Mouse (Mus musculus): ENCODE measurements around the gene Pcbp3. TPM values are rescaled to one million over a fixed set of nuclear protein-coding genes. Genes with fewer than 3 reads are reported as not detected.

Pcbp3 gene
- polyA plus RNA-seq, 1 experiment, result 250 TPM

- no peak for DNase-seq (ENCODE audit: extremely low spot score in 1 of 2, low spot score in 1 of 2)
These were observed 224.9 kb downstream of the Pcbp3 start for GRCm38 (mm10) chr10:76736764-76737163.

GRCm38 (mm10) chr10:76734979-76735378 is 226.7 kb downstream of the Pcbp3 start:
- DNase-seq (ENCODE audit: extremely low spot score in 1 of 2, low spot score in 1 of 2), result peak; percentile 50 to 95

- no peak for DNase-seq (ENCODE audit: extremely low spot score in 1 of 2, low spot score in 1 of 2)
These were observed 228.0 kb downstream of the Pcbp3 start for GRCm38 (mm10) chr10:76733677-76734068.

- peak in 1 of 2 experiments; percentile 86 for DNase-seq (ENCODE audit: extremely low spot score in 1 of 2, low spot score in 1 of 2)
These were observed 228.6 kb downstream of the Pcbp3 start for GRCm38 (mm10) chr10:76732881-76733676.

GRCm38 (mm10) chr10:76732391-76732790 is 229.3 kb downstream of the Pcbp3 start:
- DNase-seq (ENCODE audit: extremely low spot score in 1 of 2, low spot score in 1 of 2), result no peak

GRCm38 (mm10) chr10:76731621-76732239 is 230.0 kb downstream of the Pcbp3 start:
- DNase-seq (ENCODE audit: extremely low spot score in 1 of 2, low spot score in 1 of 2), result no peak

- DNase-seq (ENCODE audit: extremely low spot score in 1 of 2, low spot score in 1 of 2), result peak; percentile 53 to 83
These were observed 231.8 kb downstream of the Pcbp3 start for GRCm38 (mm10) chr10:76729631-76730620.

GRCm38 (mm10) chr10:76728369-76728768 is 233.3 kb downstream of the Pcbp3 start:
- peak in 1 of 2 experiments; percentile 81 for DNase-seq (ENCODE audit: extremely low spot score in 1 of 2, low spot score in 1 of 2)

GRCm38 (mm10) chr10:76727301-76727700 is 234.4 kb downstream of the Pcbp3 start:
- DNase-seq (ENCODE audit: extremely low spot score in 1 of 2, low spot score in 1 of 2), result no peak

GRCm38 (mm10) chr10:76726866-76727265 is 234.8 kb downstream of the Pcbp3 start:
- DNase-seq (ENCODE audit: extremely low spot score in 1 of 2, low spot score in 1 of 2), result no peak

- DNase-seq (ENCODE audit: extremely low spot score in 1 of 2, low spot score in 1 of 2), result no peak
These were observed 235.9 kb downstream of the Pcbp3 start, which contains the start of gene Col6a1 for GRCm38 (mm10) chr10:76725682-76726285. Gene Col6a1 (minus strand): TSS chr10:76726168.

- DNase-seq (ENCODE audit: extremely low spot score in 1 of 2, low spot score in 1 of 2), result no peak
These were observed 236.6 kb downstream of the Pcbp3 start for GRCm38 (mm10) chr10:76725097-76725496.

- DNase-seq (ENCODE audit: extremely low spot score in 1 of 2, low spot score in 1 of 2), result no peak
These were observed 237.4 kb downstream of the Pcbp3 start for GRCm38 (mm10) chr10:76724231-76724736.

GRCm38 (mm10) chr10:76722751-76723450 is 238.8 kb downstream of the Pcbp3 start:
- no peak for DNase-seq (ENCODE audit: extremely low spot score in 1 of 2, low spot score in 1 of 2)

GRCm38 (mm10) chr10:76721746-76722145 is 239.9 kb downstream of the Pcbp3 start:
- DNase-seq (ENCODE audit: extremely low spot score in 1 of 2, low spot score in 1 of 2), result no peak

- no peak for DNase-seq (ENCODE audit: extremely low spot score in 1 of 2, low spot score in 1 of 2)
These were observed 240.5 kb downstream of the Pcbp3 start for GRCm38 (mm10) chr10:76721216-76721615.

- no peak for DNase-seq (ENCODE audit: extremely low spot score in 1 of 2, low spot score in 1 of 2)
These were observed 244.1 kb downstream of the Pcbp3 start for GRCm38 (mm10) chr10:76717631-76718030.

- DNase-seq (ENCODE audit: extremely low spot score in 1 of 2, low spot score in 1 of 2), result no peak
These were observed 244.7 kb downstream of the Pcbp3 start for GRCm38 (mm10) chr10:76717026-76717425.

GRCm38 (mm10) chr10:76714303-76714702 is 247.4 kb downstream of the Pcbp3 start:
- no peak for DNase-seq (ENCODE audit: extremely low spot score in 1 of 2, low spot score in 1 of 2)
